Mouse (Mus musculus): ENCODE data around the gene Megf8.

GRCm38 (mm10) chr7:25367632-25368293, 50.8 kb downstream of the Megf8 start:
- TF ChIP-seq POLR2A (IDR thresholded peaks at IDR 0.05; ENCODE audit: insufficient read depth, low read depth, low read length) (no peak), CTCF (IDR thresholded peaks at IDR 0.05) (peak; percentile 75), EP300 (IDR thresholded peaks at IDR 0.05; ENCODE audit: insufficient read depth, low read depth, low read length) (no peak)

All from heart, adult 2 months (tissue).